Mouse (Mus musculus): Measurements from ENCODE around the gene Ube3a.

- TF ChIP-seq CTCF (IDR thresholded peaks at IDR 0.05; ENCODE audit: low read depth) (no peak), EP300 (optimal IDR thresholded peaks at IDR 0.05) (no peak)
Observed at GRCm38 (mm10) chr7:59230304-59230703, 1.8 kb downstream of the Ube3a start.

Data from stomach, postnatal 0 days (tissue).